Mouse (Mus musculus) CD4-positive helper T cell, adult 2 months (primary cell): ENCODE data around the gene Mta2.

Experiments
- DNase-seq: peaks from one replicate; pipeline ENCODE4 v3.0.0-alpha.2; 2012; ENCODE audit warnings: low read depth, missing footprints, low spot score

The Mta2 gene

DNA sequence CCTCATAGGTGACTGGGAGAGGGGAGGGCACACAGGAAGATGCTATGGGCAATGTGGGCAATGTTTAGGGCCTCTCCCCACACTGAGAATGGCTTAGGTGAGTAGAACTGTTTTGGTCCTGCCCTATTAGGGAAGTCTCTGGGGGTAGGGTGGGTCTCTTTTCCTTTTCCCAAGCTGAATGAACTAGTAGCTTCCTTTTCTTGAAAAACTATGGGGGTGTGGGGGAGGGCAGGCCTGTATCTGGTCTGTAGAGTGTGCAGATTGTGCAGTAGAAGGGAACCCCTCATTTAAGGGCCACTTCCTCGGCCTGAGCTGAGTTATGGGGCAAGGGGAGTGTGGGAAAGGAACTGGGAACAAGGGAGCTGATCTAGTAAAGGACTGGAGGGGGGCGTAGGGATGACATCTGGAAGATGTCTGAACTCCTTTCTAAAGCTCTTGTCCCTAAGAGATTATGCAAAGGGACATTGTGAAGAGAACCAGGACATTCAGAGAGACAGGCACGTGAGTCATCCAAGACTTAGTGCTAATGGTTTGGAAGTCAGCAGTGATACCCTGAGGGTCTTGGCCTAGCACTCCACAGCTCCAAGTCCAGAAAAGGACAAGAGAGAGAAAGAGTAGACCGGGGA is 49.7 kb downstream of the Mta2 start:
- DNase-seq = peak; percentile 31

DNA sequence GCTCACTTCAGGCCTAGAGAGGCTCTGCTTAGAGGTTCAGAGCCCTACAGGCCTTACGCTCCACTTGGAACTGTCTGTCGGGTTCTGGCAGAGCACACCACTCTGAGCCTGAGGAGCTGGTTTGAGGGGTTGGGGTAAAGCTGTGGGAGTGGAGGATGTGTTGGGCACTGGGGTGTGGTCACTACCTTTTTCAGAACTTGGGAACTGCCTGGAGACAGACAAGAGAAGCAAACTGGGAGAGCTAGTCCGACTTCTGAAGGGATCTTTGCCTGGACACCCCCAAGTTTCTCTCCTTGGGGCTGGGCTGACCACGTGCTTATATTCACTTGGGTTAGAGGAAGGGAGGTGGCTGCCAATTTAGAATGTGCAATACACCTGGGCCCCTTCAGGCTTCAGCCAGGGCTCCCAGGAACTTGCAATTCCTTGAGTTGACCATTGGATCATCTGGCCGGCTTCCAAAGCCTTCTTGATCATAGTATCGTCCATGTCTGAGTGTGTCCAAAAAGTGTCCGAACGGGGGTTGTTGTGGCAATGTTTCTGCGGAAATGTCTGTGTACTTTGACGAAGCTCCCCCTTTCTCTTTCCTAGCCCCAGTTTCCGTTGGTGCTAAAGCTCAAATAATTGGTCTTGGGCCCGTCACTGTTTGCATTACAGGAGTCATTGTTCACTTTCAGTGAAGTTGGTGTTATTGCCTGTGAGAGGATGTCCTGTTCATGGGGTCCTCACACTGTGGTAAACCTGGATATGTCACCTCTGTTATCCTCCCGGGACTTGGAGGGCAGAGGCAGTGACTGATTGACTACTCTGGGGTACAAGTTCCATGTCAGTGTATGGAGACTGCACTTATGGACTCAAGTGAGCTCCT is 50.4 kb downstream of the Mta2 start:
- DNase-seq = peak; percentile 29

DNA sequence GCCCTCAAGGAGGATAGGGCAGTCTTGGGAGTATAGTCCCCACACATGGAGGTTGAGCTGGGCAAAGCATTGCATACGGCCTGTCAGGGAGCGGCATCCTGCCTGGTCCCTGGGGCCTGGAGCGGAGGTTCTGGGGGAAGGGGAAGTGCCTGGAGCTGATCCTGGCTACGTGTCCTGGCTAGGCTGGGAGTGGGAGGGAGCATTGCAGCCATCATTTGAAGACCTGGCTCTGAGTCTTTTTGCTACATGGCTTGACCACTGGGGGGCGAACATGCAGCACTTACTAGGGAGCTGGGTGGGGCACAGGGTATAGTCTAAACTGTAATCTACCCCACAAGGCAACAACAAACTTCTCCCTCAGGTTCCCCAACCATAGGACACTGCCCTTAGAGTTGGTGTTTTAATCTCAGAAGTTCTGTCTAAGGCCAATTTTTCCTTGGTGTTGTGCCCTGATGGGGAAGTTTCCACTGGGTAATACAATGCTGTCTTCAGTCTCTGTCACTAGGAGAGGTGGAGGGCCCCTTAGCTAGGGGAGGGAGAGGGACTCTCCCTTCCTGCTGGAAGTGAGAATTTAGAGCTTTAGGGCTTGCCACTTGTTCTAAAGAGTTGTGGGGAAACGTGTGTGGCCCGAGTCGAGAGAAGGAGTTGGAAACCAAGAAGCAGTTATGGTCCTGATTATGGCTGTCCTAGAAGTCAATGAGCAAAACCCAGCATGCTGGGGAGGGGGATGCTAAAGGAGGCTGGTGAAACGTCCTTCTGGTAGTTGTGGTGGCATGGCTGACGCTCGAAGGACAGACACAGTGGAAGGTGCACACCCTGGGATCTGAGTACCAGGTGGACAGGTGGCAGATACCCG is 51.3 kb downstream of the Mta2 start:
- peak; percentile 81 for DNase-seq

DNA sequence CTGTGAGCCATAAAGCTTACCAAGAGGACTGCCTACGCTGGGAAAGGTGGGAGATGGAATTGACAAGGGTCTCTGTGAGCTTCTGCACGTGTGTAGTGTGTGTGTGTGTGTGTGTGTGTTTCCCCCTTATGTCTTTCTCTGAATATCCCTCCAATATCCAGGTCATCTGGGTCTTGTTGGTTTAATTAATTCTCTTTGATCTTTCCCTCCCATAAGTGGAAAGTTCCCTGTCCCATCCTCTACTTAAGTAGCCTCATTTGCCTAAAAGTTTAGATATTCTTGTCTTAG is 51.9 kb downstream of the Mta2 start:
- no peak for DNase-seq

DNA sequence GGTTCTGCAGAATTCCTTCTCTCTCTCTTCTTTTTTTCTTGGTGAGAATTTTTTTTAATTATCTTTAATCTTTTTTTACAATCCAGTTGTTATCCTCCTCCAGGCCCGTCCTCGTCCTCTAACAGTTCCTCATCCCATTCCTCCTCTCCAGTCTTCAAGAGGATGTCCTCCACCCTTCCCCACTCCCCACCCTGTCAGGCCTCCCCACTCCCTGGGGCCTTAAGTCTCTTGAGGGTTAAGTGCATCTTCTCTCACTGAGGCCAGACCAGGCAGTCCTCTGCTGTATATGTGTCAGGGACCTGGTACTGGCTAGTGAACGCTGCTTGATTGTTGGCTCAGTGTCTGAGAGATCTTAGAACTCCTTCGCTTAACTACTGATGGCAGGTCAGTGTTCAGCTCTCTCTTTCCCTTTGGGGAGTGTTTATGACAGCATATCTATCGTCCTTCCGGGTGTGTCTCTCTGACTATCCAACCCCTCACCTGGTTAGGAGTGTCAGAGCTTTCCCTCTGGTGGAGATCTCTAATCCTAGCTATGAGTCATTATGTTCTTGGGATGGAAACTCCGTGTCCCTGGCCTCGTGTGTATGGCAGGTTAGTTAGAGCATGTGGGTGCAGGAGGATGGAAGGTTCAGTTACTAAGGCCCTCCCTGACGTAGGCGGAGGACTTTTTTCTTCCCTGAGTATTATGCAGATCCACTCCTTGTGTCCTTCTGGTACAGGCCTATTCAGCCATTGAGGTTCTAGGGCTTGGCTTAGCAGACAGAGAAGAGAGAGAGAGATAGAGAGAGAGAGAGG is 53.3 kb downstream of the Mta2 start:
- peak; percentile 34 for DNase-seq

DNA sequence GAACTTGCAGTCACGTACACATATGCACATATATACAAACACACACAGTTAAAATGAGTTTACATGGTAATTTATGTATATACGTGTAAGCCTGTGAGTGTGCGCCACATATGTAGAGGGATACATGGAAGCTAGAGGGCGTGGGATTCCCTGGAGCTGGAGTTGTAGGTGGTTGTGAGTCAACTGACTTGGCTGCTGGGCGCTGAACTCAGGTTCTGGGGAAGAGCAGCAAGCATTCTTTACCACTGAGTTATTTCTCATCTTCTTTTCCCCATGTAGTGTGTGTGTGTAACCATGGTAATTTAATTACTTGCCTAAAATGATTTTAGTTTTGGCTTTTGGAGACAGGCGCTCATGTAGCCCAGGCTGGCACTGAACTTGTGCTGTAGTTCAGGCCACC is 54.9 kb downstream of the Mta2 start:
- peak; percentile 20 for DNase-seq

DNA sequence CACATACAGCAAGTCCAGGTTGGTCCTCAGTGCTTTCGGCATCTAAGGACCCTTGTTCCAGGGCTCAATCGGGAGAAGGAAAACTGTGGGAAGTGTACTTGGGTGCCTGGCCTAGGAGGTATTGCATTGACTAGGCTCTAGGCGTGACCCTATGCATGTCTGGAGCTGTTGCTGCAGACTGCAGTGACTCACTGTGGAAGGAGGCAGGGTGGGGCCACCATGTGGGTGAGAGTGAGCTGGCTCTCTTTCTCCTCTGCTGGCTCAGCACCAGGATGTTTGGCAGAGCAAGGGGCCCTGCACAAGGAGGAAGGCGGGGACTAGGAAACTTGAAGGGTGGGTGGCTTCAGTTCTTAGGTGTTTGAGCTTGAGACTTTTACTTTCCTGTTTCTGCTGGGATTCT is 55.9 kb downstream of the Mta2 start:
- peak; percentile 91 for DNase-seq

DNA sequence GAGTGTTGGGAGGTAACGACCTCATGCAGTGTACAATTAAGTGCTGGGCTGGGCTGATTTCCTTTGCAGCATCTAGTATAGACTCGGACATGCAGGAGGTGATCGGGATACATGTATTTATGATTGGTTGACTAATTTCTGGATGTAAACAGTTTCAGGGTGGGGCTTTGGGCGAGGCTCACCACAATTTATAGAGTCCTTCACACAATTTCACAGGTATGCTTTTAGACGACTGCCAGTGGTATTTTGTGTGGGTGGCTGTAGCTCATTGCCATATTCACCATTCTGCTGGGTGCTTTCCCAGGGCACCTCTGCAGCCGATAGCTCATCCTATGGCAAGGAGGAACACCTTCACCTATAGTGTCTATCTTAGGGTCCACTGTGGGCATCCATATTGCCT is 56.9 kb downstream of the Mta2 start:
- peak; percentile 63 for DNase-seq

DNA sequence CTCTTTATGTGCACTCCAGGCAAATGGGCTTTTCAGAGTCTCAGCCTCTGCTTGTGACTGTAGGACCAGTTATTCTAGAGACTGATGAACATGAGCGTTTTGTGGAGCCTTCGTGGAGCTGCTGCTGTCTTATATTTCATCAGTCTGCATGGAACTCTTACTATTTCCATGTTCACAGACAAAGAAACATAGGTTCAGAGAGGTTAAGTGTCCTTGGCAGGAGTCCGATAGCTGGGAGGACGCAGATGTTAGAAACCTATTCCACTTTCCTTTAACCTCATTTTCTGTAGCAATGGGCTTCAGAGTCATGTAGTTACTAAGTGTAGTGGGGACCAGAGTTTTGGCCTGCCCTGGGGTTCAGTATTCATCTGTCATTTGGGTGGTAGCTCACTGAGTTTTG is 57.5 kb downstream of the Mta2 start:
- no peak for DNase-seq
